Mouse (Mus musculus) brain, embryonic 14.5 days (tissue): ENCODE results near the gene Cngb1.

Experiments
- CTCF ChIP-seq: fragments of 200-500 bp; IDR thresholded peaks from 2 replicates; pipeline ENCODE4 v1.5.1; 2012; ENCODE audit warnings: inconsistent platforms, mild to moderate bottlenecking, moderate library complexity, borderline replicate concordance; ENCODE audit not compliant: insufficient read depth, insufficient read length; ENCODE audit errors: extremely low read depth
- POLR2A ChIP-seq: fragments of 200-500 bp; IDR thresholded peaks from 2 replicates; pipeline ENCODE4 v1.6.1; 2012; ENCODE audit warnings: mild to moderate bottlenecking, inconsistent platforms, borderline replicate concordance; ENCODE audit not compliant: poor library complexity, insufficient read depth, insufficient read length, severe bottlenecking; ENCODE audit errors: extremely low read depth

DNA sequence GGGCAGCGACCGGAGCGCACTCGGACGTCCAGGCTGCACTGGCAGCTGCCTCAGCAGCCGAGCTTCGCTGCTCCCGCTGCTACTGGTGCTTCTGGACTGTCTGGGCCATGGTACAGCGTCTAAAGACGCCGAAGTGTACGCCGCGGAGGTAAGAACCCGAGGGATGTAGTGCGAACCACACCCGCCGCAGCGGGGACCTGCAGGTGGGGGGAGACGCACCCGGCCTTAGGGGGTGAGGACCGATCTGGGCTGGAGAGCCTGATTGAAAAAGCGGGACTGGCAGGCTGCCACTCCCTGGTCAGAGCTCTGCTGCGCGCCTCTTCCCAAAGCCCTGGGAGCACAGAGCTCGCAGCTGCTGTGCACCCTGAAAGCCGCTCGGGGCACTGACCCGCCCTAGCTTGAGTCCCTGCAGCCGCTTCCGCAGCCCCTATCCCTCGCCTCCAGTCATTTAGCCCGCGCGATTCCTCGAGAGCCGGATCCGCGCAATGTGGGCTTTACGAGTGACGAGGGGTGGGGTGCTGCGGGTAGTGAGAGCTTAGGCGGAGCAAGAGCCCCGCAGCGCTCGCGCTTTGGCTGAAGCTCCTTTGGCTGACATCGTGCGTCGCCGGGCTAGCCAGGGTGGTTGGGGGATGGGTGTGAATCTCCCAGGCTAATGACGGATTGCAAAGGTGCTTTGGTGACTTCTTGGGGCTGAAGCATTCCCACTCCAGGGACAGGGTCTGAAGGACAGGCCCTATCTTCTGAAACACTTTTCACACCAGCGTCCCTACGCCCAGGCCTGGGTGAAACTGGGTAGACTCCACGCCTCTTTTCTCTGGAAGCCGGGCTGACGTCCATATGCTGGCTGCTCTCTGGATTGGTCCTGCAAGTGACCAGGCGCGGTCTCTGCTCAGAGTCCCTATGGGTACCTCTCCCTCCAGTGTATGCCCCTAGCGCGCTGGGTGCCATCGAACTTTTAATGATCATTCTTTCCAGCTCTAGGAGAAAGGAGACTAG is 46.8 kb upstream of the Cngb1 start:
- TF ChIP-seq CTCF, result no peak
- TF ChIP-seq POLR2A, result no peak
